Mouse (Mus musculus) granulocyte monocyte progenitor cell, adult 5-6 weeks (primary cell): Measurements from ENCODE around the gene Plekha4. TPM values are rescaled to one million over a fixed set of nuclear protein-coding genes. Genes with fewer than 3 reads are reported as not detected.
A peak's percentile ranks its signal among the peaks of the same experiment; 100 is the strongest.
"Not testable (repeated sequence)": the region's sequence is repeated elsewhere in the genome, so short reads cannot be mapped to it uniquely, and the experiment has no call there.

Experiments
- ATAC-seq: replicated peaks from 2 replicates; pipeline ENCODE4 v1.8.0; 2016; ENCODE audit warnings: mild to moderate bottlenecking, moderate TSS enrichment, inconsistent platforms; ENCODE audit not compliant: poor library complexity, severe bottlenecking
- total RNA-seq, 2 experiments: library from RNA; stranded (forward) in 1 of 2; stranded (reverse) in 1 of 2; fragments of 200-712, 200-1000 nt in 1 of 2; fragments of >200 nt in 1 of 2; fragmentation: Nextera tagmentation in 1 of 2; gene quantifications; 2 replicates each; pipeline ENCODE4 v1.2.3; 2014 to 2017

Plekha4 gene
- total RNA-seq, 2 experiments from 2014 or later = not detected

- peak; percentile 26 for ATAC-seq
Observed at GRCm38 (mm10) chr7:45508561-45508960, 17.6 kb upstream of the Plekha4 start.

- ATAC-seq = no peak
Observed at GRCm38 (mm10) chr7:45509181-45509882, 16.8 kb upstream of the Plekha4 start.

DNA sequence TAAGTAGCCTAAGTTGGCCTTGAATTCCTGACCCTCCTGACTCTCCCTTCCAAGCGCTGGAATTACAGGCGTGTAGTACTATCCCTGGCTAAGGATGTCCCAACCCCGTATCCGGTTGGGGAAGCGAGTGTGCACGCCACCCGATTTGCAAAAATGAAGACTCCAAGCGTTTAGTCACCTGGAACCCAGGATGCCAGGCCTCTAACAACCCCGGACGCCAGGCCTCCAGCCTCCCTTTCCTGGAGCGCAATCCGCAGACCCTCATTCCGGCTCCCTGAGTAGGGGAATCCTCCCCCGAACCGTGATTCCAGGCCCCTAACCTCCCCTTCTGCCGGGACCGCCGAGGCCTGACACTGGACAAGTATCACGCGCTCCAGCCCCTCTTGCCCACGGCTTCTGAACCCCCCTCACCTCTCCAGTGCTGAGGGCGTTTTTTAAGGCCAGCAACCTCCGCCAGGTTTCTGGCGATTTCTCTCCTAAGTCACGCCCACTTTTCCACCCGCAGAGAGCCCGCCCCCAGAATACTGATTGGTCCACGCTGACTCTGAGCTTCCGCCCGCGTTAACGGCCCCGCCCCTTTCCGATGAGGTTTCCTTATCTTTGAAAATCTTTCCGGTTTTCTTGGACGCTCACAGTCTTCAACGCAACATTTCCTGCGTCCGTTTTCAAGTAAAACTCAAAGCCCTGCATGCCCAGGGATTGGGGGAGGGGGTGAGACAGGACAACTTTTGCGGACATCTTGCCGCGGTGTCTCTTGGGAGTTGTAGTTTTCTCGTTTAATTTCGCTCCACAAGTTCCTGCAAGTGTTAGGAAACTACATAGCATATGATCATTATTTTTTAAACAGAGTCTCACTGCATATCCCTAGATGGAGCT, 16.0 kb upstream of the Plekha4 start, which contains the start of gene Nucb1:
TSS of gene Nucb1 (minus strand) at position 495 of the 876 bp plus-strand sequence.
- peak; percentile 90 for ATAC-seq

DNA sequence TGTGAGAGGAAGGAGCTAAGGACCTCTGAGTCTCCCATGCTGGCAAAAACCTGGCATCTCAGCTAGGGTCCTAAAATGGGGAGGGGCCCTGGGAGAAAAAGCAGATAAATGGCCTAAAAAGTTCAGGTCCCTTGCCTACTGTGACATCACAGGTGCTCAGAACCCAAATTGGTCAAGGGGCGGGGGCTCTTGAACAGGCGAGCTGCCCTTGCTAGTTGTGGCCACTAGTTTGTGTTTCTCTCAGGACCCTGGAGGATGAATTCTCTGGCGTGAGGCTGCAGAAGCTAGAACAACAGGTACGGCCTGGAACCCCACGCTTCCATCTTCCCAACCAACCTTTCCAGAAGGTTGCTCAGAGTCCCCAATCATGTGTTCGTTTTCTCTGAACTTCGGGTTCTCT, 11.7 kb upstream of the Plekha4 start:
- no peak for ATAC-seq

DNA sequence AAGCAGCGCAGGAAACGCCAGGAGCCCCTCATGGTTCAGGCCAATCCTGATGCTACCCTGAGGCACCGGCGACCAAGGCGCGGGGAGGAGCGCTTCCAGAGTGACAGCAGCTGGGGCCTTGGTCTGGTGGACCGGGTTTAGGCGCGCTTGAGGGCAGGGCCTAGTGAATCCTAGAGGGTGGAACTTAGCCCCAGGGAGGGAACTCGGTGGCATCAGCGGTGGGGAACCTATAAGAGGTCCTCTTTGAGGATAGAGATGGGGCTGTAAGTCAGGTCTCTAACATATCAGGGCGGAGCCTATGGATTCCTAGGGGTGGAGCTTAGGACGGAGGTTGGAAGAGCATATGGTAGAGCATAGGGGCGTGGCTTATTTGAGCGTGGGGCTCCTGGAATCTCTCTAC, 10.7 kb upstream of the Plekha4 start:
- ATAC-seq = peak; percentile 50

GRCm38 (mm10) chr7:45516846-45517245, 9.3 kb upstream of the Plekha4 start:
- not testable (repeated sequence) for ATAC-seq

DNA sequence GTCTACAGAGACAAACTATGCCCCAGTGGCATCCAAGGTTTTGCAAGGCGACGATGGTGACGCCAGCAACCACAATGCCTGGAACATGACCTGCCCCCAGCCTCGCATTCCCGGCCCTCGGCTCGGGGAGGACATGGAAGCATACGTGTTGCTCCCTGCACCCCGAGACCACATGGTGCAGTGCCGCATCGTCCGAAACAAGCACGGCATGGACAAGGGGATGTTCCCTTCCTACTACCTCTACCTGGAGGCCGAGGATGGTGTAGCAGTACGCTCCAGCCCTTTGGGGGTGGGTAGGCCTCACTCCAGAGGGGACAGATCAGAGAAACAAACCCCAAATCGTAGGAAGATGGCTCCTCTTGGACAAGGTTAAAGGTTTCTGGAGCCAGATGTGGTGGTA, 7.5 kb upstream of the Plekha4 start:
- ATAC-seq = no peak

- ATAC-seq = no peak
Observed at GRCm38 (mm10) chr7:45519345-45520120, 6.6 kb upstream of the Plekha4 start.

DNA sequence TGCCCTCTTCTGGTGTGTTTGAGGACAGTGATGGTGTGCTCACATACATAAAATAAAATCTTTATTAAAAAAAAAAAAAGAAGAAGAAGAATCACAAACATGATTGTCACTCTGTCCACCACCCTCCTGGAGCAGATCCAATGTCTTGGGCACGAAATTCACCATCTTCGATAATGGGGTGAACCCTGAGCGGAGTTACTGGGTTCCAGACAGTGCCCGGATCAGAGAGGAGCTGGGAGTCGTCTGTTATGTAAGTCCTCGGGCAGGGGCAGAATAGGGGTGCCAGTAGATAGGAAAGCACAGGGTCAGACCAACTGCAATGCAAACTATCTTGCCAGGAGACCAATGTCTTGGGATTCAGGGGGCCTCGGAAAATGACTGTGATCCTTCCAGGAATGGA, 5.5 kb upstream of the Plekha4 start:
- ATAC-seq = no peak

- peak; percentile 57 for ATAC-seq
Observed at GRCm38 (mm10) chr7:45521728-45522184, 4.4 kb upstream of the Plekha4 start.

GRCm38 (mm10) chr7:45522194-45522752, 3.9 kb upstream of the Plekha4 start:
- no peak for ATAC-seq

DNA sequence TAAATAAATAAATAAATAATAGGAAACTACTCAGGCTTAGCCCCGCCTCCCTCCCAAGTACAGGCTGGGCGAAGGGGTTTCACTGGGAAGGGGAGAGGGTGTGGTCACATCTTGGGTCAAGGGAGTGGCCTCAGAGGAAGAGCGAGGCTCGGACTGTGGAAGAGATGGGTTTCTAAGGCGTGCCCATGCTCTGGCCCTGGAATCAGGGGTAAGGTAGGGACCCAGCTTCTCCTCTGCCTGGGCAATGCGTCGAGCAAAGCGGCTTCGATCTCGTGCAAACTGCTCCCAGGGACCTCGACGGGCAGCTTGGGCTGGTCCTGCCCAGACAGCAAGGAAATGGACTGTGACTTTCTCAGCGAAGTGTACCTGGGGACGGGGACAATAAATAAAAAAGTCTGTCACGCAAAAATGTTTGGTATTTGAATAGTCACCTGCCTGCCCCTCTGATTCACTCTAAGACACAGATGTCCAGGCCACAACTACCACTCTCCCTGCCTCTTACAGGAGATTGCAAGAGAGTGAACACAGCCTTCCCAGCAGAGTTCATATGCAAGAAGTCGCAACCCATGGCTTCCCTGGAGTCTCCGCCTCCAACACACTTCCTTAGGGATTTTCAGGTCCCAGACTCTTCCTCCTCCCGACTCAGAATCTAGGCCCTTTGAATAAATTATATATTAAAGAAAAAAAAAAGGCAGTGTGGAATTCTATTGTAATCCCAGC, 3.0 kb upstream of the Plekha4 start:
- ATAC-seq = no peak

GRCm38 (mm10) chr7:45523678-45524170, 2.4 kb upstream of the Plekha4 start:
- ATAC-seq = no peak

DNA sequence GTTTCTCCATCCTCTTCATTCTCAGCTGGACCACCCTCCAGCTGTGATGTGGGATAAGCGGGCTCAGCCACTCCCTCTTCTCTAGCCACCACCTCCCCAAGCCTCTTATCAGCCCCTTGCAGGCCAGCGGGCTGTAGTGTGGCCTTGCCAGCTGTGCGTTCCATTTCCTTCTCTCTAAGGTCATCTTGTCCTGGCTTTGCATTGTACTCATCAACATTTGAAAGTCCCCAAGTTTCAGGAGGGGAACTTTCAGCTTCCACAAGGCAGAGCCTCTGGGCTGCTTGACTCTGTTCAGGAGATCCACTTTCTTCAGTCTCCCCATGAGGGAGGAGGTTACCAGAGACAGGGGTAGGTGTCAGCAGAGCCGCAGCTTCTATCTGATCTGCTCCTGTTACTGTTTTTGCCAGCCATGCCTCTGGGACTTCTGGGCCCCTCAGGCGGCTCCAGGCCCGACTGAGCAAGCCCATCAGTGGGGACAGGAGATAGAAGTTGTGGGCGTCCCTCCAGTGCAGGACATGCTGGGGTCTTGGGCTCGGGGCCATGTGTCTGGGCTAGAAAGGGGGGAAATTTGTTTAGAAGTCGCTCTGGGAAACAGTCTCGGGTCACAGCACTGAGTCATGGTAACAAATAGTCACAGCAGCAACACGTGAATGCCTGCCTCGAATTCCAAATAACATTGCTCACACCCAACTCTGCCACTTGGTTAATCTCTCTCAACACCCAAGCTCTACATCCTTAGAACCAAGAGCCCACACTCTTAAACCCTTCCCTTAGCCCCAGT, 1.1 kb upstream of the Plekha4 start:
- ATAC-seq = peak; percentile 11

DNA sequence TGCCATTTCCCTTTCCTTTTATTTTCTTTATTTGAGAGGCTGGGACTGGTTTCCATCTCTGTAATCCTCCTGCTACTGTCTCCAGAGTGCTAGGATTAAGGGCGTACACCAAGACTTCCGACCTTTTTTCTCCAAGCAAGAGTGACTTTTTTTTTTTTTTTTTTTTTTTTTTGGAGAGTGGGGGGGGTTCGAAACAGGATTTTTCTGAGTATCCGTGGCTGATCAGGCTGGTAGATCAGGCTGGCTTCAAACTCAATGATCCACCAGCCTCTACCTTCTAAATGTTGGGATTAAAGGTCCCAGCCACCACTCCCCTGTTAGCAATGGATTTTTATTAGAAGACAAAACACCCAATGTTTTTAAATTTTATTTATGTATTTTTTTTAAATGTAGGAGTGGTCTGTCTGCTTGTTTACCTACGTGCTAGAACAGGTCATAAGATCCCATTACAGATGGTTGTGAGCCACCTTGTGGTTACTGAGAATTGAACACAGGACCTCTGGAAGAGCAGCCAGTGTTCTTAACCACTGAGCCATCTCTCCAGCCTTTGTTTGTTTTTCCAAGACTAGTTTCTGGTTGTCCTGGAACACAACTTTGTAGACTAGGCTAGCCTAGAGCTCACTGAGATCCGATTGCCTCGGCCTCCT, 467 bp downstream of the Plekha4 start:
- no peak for ATAC-seq

DNA sequence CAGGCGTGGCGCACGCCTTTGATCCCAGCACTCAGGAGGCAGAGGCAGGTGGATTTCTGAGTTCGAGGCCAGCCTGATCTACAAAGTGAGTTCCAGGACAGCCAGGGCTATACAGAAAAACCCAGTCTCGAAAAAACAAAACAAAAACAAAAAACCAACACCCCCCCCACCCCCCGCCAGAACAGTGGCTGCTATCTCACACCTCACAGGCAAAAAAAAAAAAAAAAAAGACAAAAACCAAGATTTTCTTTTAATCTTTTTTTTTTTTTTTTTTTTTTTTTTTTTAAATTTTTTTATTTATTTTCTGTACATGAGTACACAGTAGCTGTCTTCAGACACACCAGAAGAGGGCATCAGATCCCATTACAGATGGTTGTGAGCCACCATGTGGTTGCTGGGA, 1.0 kb downstream of the Plekha4 start:
- not testable (repeated sequence) for ATAC-seq

DNA sequence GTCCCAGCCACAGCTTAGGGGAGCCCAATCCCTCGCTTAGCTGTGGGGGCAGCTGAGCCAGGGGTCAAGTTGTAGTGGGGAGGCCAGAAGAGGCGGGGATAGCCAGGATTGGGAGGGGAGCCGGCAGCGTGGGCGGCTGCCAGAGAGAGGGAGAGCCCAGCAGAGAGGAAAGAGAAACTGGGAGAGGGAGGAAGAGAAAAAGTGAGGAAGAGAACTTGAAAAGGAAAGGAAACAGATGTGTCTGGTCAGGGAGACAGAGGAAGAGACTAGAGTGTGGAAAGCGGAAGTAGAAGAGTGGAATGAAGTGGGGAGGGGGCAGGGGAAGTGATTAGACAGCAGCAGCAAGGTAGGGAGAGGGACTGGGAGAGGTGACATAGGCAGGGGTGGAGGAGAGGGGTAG, 3.3 kb downstream of the Plekha4 start:
- ATAC-seq = peak; percentile 44

GRCm38 (mm10) chr7:45530643-45531042, 4.5 kb downstream of the Plekha4 start:
- ATAC-seq = no peak
